Mouse (Mus musculus): Measurements from ENCODE around the gene Pacsin1.

DNA sequence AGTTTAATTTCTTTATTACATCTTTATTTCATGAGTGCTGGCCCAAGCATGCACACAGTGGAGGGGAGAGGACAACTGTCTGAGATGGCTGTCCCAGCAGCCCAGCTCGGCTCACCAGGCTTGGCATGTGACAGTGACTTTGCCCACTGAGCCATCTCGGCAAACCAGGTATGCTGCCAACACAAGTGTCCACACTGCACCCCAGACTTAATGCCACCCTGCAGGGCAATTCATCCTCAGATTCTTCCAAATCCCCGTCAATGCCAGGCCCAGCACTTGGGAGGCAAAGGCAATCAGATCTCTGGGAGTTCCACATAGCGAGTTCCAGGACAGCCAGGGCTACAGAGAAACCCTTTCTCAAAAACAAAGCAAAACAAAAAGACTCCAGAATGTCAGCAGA is 42.3 kb upstream of the Pacsin1 start:
- no peak for TF ChIP-seq CTCF (IDR thresholded peaks at IDR 0.05; ENCODE audit: extremely low read depth, insufficient read depth, low read length)
- TF ChIP-seq POLR2A (IDR thresholded peaks at IDR 0.05; ENCODE audit: extremely low read depth, insufficient read depth, low read length), result no peak
